Mouse (Mus musculus): Measurements from ENCODE around the gene Timm8b.

DNA sequence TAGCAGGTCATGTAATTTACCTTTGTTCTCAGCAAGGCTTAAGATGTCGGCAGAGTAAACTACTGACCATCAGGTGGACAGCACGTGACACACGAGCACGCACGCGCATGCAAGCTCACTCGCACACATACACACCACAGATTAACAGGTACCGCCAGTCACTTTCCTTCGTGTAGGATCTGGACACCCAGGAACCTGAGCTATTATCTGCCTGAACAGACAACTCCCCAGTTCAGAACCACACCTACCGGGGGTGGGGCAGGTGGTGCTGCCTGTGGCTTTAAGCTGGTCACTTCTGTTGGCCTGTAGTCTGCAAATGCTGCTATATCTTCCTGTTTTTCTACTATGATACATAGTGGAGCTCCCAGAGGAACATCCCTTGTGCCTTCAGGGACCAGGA is 46.8 kb downstream of the Timm8b start:
- no peak for TF ChIP-seq CTCF (IDR thresholded peaks at IDR 0.05; ENCODE audit: low read depth)
- TF ChIP-seq EP300 (IDR thresholded peaks at IDR 0.05; ENCODE audit: low read depth): no peak
